In genomic region chr12:113013604-113014558, GRCm38 (mm10) we compare ENCODE assay signal across 7 mouse cellular contexts. TPM values are rescaled to one million over a fixed set of nuclear protein-coding genes. Genes with fewer than 3 reads are reported as not detected.
A peak's percentile ranks its signal among the peaks of the same experiment; 100 is the strongest.
DNase-seq lines count a peak whose midpoint lies in the region; ATAC-seq lines count a peak whose summit lies in the region.

TSS of gene Pacs2 (plus strand) at chr12:113014508.

- no peaks in the 10 kb centered on the region for H3K36me3 ChIP-seq in intestine, embryonic 14.5 days (ENCODE audit: control insufficient read depth, insufficient read depth, low read length)
- no peaks in the 10 kb centered on the region for H3K36me3 ChIP-seq in midbrain, embryonic 11.5 days (ENCODE audit: control insufficient read depth, insufficient read depth, low read length)

- peak within 1 kb of the TSS; percentile 74 for H3K4me2 ChIP-seq in intestine, embryonic 14.5 days (ENCODE audit: low read length)
- peak within 1 kb of the TSS; percentile 85 for H3K4me2 ChIP-seq in midbrain, embryonic 11.5 days

- intact Hi-C loops in left cerebral cortex, postnatal 36 days (cut with DNase I), result loop anchor here (2.0 kb wide), 1 partner anchor 61 kb away; the partner anchor contains the start of gene Tex22

- DNase-seq in adrenal gland, adult 18-20 months (ENCODE audit: low spot score in 2 of 2), result peak; percentile 95 to 98
- DNase-seq in embryo, embryonic 10.5 days (ENCODE audit: low spot score), result peak; percentile 95
- DNase-seq in gastrocnemius, postnatal 25 days, result peak; percentile 96
- DNase-seq in intestine, embryonic 14.5 days (ENCODE audit: low spot score), result peak; percentile 93
- DNase-seq in left cerebral cortex, postnatal 36 days (ENCODE audit: low spot score in 2 of 2), result peak; percentile 92 to 95
- DNase-seq in midbrain, embryonic 11.5 days (ENCODE audit: low spot score, missing footprints), result peak; percentile 100
- DNase-seq in skeletal muscle tissue, adult 2 months (ENCODE audit: low read depth, low spot score), result peak; percentile 88

- peak; percentile 95 for ATAC-seq in intestine, embryonic 14.5 days (replicated peaks; ENCODE audit: low FRiP score, low TSS enrichment, low read depth)
- peak; percentile 96 for ATAC-seq in midbrain, embryonic 11.5 days (ENCODE audit: low FRiP score)

- 3% methylated on average over 58 of the region's 85 CpGs for WGBS in intestine, embryonic 14.5 days
- 3% methylated on average over 67 of the region's 85 CpGs for WGBS in midbrain, embryonic 11.5 days

- no peaks in the 10 kb centered on the region for H3K27me3 ChIP-seq in intestine, embryonic 14.5 days (replicated peaks; ENCODE audit: control insufficient read depth, insufficient read depth, low read length)
- H3K27me3 ChIP-seq in midbrain, embryonic 11.5 days (ENCODE audit: control insufficient read depth, insufficient read depth, low read length), result no peaks in the 10 kb centered on the region

- H3K9me3 ChIP-seq in intestine, embryonic 14.5 days (ENCODE audit: control insufficient read depth, low read length), result no peaks in the 10 kb centered on the region
- no peaks in the 10 kb centered on the region for H3K9me3 ChIP-seq in midbrain, embryonic 11.5 days (ENCODE audit: control insufficient read depth, low read length)

- peak within 1 kb of the TSS; percentile 88 for H3K27ac ChIP-seq in intestine, embryonic 14.5 days (ENCODE audit: low read depth)
- peak within 1 kb of the TSS; percentile 79 for H3K27ac ChIP-seq in midbrain, embryonic 11.5 days (ENCODE audit: low read depth, low read length)

- peak within 1 kb of the TSS; percentile 91 for H3K4me3 ChIP-seq in intestine, embryonic 14.5 days (ENCODE audit: low read depth, low read length)
- H3K4me3 ChIP-seq in midbrain, embryonic 11.5 days (ENCODE audit: low read depth, low read length), result peak within 1 kb of the TSS; percentile 97

- peaks cover 18% of the 10 kb centered on the region for H3K4me1 ChIP-seq in intestine, embryonic 14.5 days (replicated peaks; ENCODE audit: control insufficient read depth, insufficient read depth, low read length)
- H3K4me1 ChIP-seq in midbrain, embryonic 11.5 days (ENCODE audit: control insufficient read depth, insufficient read depth, low read length), result peaks cover 25% of the 10 kb centered on the region

- H3K9ac ChIP-seq in intestine, embryonic 14.5 days (ENCODE audit: low read length), result peak within 1 kb of the TSS; percentile 81
- H3K9ac ChIP-seq in midbrain, embryonic 11.5 days (ENCODE audit: low read length), result peak within 1 kb of the TSS; percentile 90

RNA-seq across cellular contexts. Expression of gene Pacs2, which starts in this region (rescaled TPM):
- 10 to 100 TPM; 34.3 to 38.0 TPM for total RNA-seq in adrenal gland, adult 18-20 months (2021)
- total RNA-seq in gastrocnemius, postnatal 25 days (2021), result 10 to 100 TPM; 34.7 to 38.5 TPM
- 12.5 and 14.3 TPM in 2 replicates for polyA plus RNA-seq in intestine, embryonic 14.5 days (2014; fragmentation: Nextera tagmentation; extraction: Ambion mirVana)
- total RNA-seq in left cerebral cortex, postnatal 36 days (2021), result 10 to 100 TPM; 70.4 to 74.2 TPM
- polyA plus RNA-seq in midbrain, embryonic 11.5 days (2014; fragmentation: Nextera tagmentation; extraction: Ambion mirVana), result 17.3 and 17.5 TPM in 2 replicates

Comparison
In these comparisons a context has a peak if more than half of its experiments do, and no peak if none do; other contexts are left out.
1. Peak in every context shown above with its lines: DNase-seq, ATAC-seq, H3K4me3 ChIP-seq and H3K27ac ChIP-seq.